Mouse (Mus musculus) CH12.LX (cell line): Measurements from ENCODE around the gene Kdm7a. TPM values are rescaled to one million over a fixed set of nuclear protein-coding genes. Genes with fewer than 3 reads are reported as not detected.
A peak's percentile ranks its signal among the peaks of the same experiment; 100 is the strongest.

Source experiments
- DNase-seq: peaks from one replicate; pipeline ENCODE4 v3.0.0-alpha.2; 2013; ENCODE audit errors: extremely low read depth
- H3K27ac ChIP-seq: 2 replicates; pipeline ENCODE4 v1.5.1; 2012; ENCODE audit warnings: low read depth, mild to moderate bottlenecking, control low read depth, moderate library complexity; ENCODE audit not compliant: insufficient read depth
- H3K27me3 ChIP-seq: replicated peaks from 2 replicates; pipeline ENCODE3; 2012; ENCODE audit warnings: inconsistent platforms
- H3K36me3 ChIP-seq, 2 experiments: replicated peaks in 1 of 2; 2 replicates each; pipeline versions ENCODE3 to v1.6.1; 2012; ENCODE audit warnings: inconsistent platforms in 1 of 2, low read length in 1 of 2, mild to moderate bottlenecking in 1 of 2, mixed read lengths in 1 of 2, moderate library complexity in 1 of 2; ENCODE audit not compliant: control insufficient read depth in 1 of 2, insufficient read depth in 1 of 2
- H3K4me1 ChIP-seq, 2 experiments: 2 replicates each; pipeline ENCODE4 v1.6.1; 2012; ENCODE audit warnings: inconsistent platforms in 1 of 2, moderate library complexity in 1 of 2; ENCODE audit not compliant: insufficient read depth in 2 of 2, control insufficient read depth in 1 of 2
- H3K4me2 ChIP-seq: 2 replicates; pipeline ENCODE4 v1.6.1; 2012; ENCODE audit warnings: low read depth, mild to moderate bottlenecking, control low read depth; ENCODE audit not compliant: poor library complexity, insufficient read depth, severe bottlenecking
- H3K4me3 ChIP-seq, 3 experiments: fragments of 150-350 bp in 1 of 3; sonication (generic) in 1 of 3; replicated peaks in 1 of 3; 2 replicates each; pipeline versions ENCODE3 to v1.5.1; 2011 to 2012; ENCODE audit warnings: low read depth in 2 of 3, low read length in 2 of 3, mild to moderate bottlenecking in 2 of 3, moderate library complexity in 2 of 3, control low read depth in 1 of 3, improper control_type of control experiment in 1 of 3, inconsistent platforms in 1 of 3, mixed read lengths in 1 of 3; ENCODE audit not compliant: poor library complexity in 1 of 3
- H3K79me2 ChIP-seq: replicated peaks from 2 replicates; pipeline ENCODE4 v1.6.1; 2012; ENCODE audit warnings: mild to moderate bottlenecking, moderate library complexity; ENCODE audit not compliant: control insufficient read depth, poor library complexity, insufficient read depth, severe bottlenecking; ENCODE audit errors: extremely low read depth
- H3K9ac ChIP-seq: 2 replicates; pipeline ENCODE4 v1.6.1; 2012; ENCODE audit warnings: low read depth, mild to moderate bottlenecking, control low read depth, moderate library complexity; ENCODE audit not compliant: insufficient read depth
- H3K9me3 ChIP-seq: replicated peaks from 2 replicates; pipeline ENCODE3; 2012; ENCODE audit warnings: low read length, inconsistent platforms, mixed read lengths
- BHLHE40 ChIP-seq: IDR thresholded peaks from 2 replicates; pipeline ENCODE4 v1.6.1; 2011; ENCODE audit warnings: mild to moderate bottlenecking, low read depth, low read length, improper control_type of control experiment
- CTCF ChIP-seq, 2 experiments: IDR thresholded peaks in 1 of 2; conservative IDR thresholded peaks in 1 of 2; 2 replicates each; pipeline ENCODE4 v1.5.1; 2011 to 2012; ENCODE audit warnings: low read depth in 2 of 2, low read length in 2 of 2, improper control_type of control experiment in 1 of 2, inconsistent platforms in 1 of 2, mild to moderate bottlenecking in 1 of 2, moderate library complexity in 1 of 2
- ELF1 ChIP-seq: IDR thresholded peaks from 2 replicates; pipeline ENCODE4 v1.6.1; 2014; ENCODE audit warnings: low read depth, mild to moderate bottlenecking, inconsistent platforms, low read length, improper control_type of control experiment
- EP300 ChIP-seq: IDR thresholded peaks from 2 replicates; pipeline ENCODE4 v1.6.1; 2011; ENCODE audit warnings: low read length, improper control_type of control experiment
- HCFC1 ChIP-seq: IDR thresholded peaks from 2 replicates; pipeline ENCODE4 v1.6.1; 2012; ENCODE audit warnings: low read depth, mild to moderate bottlenecking, inconsistent platforms, low read length, improper control_type of control experiment
- JUND ChIP-seq: conservative IDR thresholded peaks from 2 replicates; pipeline ENCODE4 v1.6.1; 2011; ENCODE audit warnings: low read depth, low read length, improper control_type of control experiment
- MAFK ChIP-seq: IDR thresholded peaks from 2 replicates; pipeline ENCODE4 v1.6.1; 2011; ENCODE audit warnings: low read length, improper control_type of control experiment; ENCODE audit not compliant: insufficient replicate concordance
- MAX ChIP-seq: IDR thresholded peaks from 2 replicates; pipeline ENCODE4 v1.6.1; 2011; ENCODE audit warnings: low read length, improper control_type of control experiment
- MYC ChIP-seq: IDR thresholded peaks from 2 replicates; pipeline ENCODE4 v1.6.1; 2011; ENCODE audit warnings: low read depth, mild to moderate bottlenecking, improper control_type of control experiment, low read length
- NELFE ChIP-seq: IDR thresholded peaks from 2 replicates; pipeline ENCODE4 v1.6.1; 2011; ENCODE audit warnings: low read depth, low read length, improper control_type of control experiment
- NRF1 ChIP-seq: IDR thresholded peaks from 2 replicates; pipeline ENCODE4 v1.6.1; 2014; ENCODE audit warnings: low read depth, mild to moderate bottlenecking, inconsistent platforms, low read length, improper control_type of control experiment, moderate library complexity
- POLR2A ChIP-seq: IDR thresholded peaks from 2 replicates; pipeline ENCODE4 v1.6.1; 2011; ENCODE audit warnings: low read depth, mild to moderate bottlenecking, improper control_type of control experiment, low read length
- POLR2AphosphoS2 ChIP-seq: IDR thresholded peaks from 2 replicates; pipeline ENCODE4 v1.6.1; 2011; ENCODE audit warnings: low read depth, low read length, improper control_type of control experiment
- RAD21 ChIP-seq: IDR thresholded peaks from 2 replicates; pipeline ENCODE4 v1.6.1; 2011; ENCODE audit warnings: low read depth, mild to moderate bottlenecking, low read length, improper control_type of control experiment, moderate library complexity
- SMC3 ChIP-seq: IDR thresholded peaks from 2 replicates; pipeline ENCODE4 v1.6.1; 2011; ENCODE audit warnings: low read depth, low read length, improper control_type of control experiment
- TBP ChIP-seq: conservative IDR thresholded peaks from 2 replicates; pipeline ENCODE4 v1.6.1; 2011; ENCODE audit warnings: low read depth, low read length, improper control_type of control experiment
- TCF12 ChIP-seq: IDR thresholded peaks from 2 replicates; pipeline ENCODE4 v1.6.1; 2014; ENCODE audit warnings: low read depth, mild to moderate bottlenecking, inconsistent platforms, low read length, improper control_type of control experiment
- UBTF ChIP-seq: IDR thresholded peaks from 2 replicates; pipeline ENCODE4 v1.6.1; 2012; ENCODE audit warnings: low read depth, mild to moderate bottlenecking, inconsistent platforms, low read length, improper control_type of control experiment, moderate library complexity
- ZKSCAN1 ChIP-seq: IDR thresholded peaks from 2 replicates; pipeline ENCODE4 v1.6.1; 2012; ENCODE audit warnings: low read depth, inconsistent platforms, low read length, improper control_type of control experiment, borderline replicate concordance
- ZMIZ1 ChIP-seq: IDR thresholded peaks from 2 replicates; pipeline ENCODE4 v1.6.1; 2012; ENCODE audit warnings: low read depth, mild to moderate bottlenecking, inconsistent platforms, low read length, improper control_type of control experiment
- dilution Hi-C: fragments of 300-500 bp; cut with MboI; formaldehyde crosslinking; loops from 2 replicates; pipeline ENCODE4 v1.14.3; 2020; ENCODE audit warnings: low sequenced_read_pairs; ENCODE audit not compliant: extremely low pct_unique_long_range_greater_than_20kb, extremely low pct_ligation_motif_present
- in situ Hi-C: fragments of 300-500 bp; cut with MboI; formaldehyde crosslinking; loops from 3 replicates; pipeline ENCODE4 v1.14.3; 2019; ENCODE audit warnings: low sequenced_read_pairs, low pct_ligation_motif_present, low pct_unique_long_range_greater_than_20kb, mixed read lengths
- polyA plus RNA-seq: library from polyadenylated mRNA; unstranded; fragments of >175 nt; gene quantifications from 2 replicates; pipeline ENCODE4 v1.2.1, GENCODE M21; 2012; ENCODE audit warnings: low read depth; ENCODE audit not compliant: insufficient read length
- total RNA-seq, 2 experiments: library from RNA; depleted of rRNA; stranded (reverse); fragments of 300-350 nt in 1 of 2; fragments of >200 nt in 1 of 2; gene quantifications; 2 replicates each; pipeline ENCODE4 v1.2.3; 2012 to 2014

Gene Kdm7a
- total and polyA plus RNA-seq, 3 experiments: 1.6 to 2.1 (median 1.7) TPM

GRCm38 (mm10) chr6:39255271-39255670 lies 48.7 kb upstream of the Kdm7a start:
- Histone ChIP-seq H3K4me3 (no peak overlapping the region), H3K36me3 (no peaks in the 10 kb centered on the region), H3K27me3 (no peaks in the 10 kb centered on the region), H3K4me2 (no peak overlapping the region), H3K9me3 (no peaks in the 10 kb centered on the region), H3K4me1 (peaks cover 10 to 22% of the 10 kb centered on the region in 2 experiments), H3K79me2 (no peaks in the 10 kb centered on the region), H3K9ac (no peak overlapping the region), H3K27ac (no peak overlapping the region)
- dilution Hi-C loops (no loop called here), in situ Hi-C loops (no loop called here)
- TF ChIP-seq SMC3: no peak
- DNase-seq: no peak

GRCm38 (mm10) chr6:39250055-39250454 lies 43.5 kb upstream of the Kdm7a start:
- Histone ChIP-seq H3K4me1 (peaks cover 6 to 26% of the 10 kb centered on the region in 2 experiments), H3K9me3 (no peaks in the 10 kb centered on the region), H3K4me2 (no peak overlapping the region), H3K4me3 (no peak overlapping the region), H3K9ac (no peak overlapping the region), H3K27me3 (no peaks in the 10 kb centered on the region), H3K79me2 (no peaks in the 10 kb centered on the region), H3K27ac (no peak overlapping the region), H3K36me3 (no peaks in the 10 kb centered on the region)
- DNase-seq: no peak
- in situ Hi-C loops (no loop called here), dilution Hi-C loops (no loop called here)
- TF ChIP-seq MAX (no peak), NRF1 (no peak), UBTF (no peak), RAD21 (peak; percentile 30), MYC (no peak), ZKSCAN1 (no peak), POLR2A (no peak), SMC3 (peak; percentile 38), POLR2AphosphoS2 (no peak), JUND (no peak), TCF12 (no peak), EP300 (no peak), CTCF (conservative IDR thresholded peaks at IDR 0.05 in 1 of 2, IDR thresholded peaks at IDR 0.05 in 1 of 2; ENCODE audit: low read depth in 2 of 2, low read length in 2 of 2) (peak in 1 of 2 experiments; percentile 47; a peak in 2 of 4 replicates), ELF1 (no peak), ZMIZ1 (no peak), NELFE (no peak), MAFK (no peak), BHLHE40 (no peak), TBP (no peak), HCFC1 (no peak)
